Mouse (Mus musculus): ENCODE data around the gene Chd9. TPM values are rescaled to one million over a fixed set of nuclear protein-coding genes. Genes with fewer than 3 reads are reported as not detected.

The Chd9 gene
- polyA plus RNA-seq, 1 experiment from 2014 or later = 25.3 TPM

DNA sequence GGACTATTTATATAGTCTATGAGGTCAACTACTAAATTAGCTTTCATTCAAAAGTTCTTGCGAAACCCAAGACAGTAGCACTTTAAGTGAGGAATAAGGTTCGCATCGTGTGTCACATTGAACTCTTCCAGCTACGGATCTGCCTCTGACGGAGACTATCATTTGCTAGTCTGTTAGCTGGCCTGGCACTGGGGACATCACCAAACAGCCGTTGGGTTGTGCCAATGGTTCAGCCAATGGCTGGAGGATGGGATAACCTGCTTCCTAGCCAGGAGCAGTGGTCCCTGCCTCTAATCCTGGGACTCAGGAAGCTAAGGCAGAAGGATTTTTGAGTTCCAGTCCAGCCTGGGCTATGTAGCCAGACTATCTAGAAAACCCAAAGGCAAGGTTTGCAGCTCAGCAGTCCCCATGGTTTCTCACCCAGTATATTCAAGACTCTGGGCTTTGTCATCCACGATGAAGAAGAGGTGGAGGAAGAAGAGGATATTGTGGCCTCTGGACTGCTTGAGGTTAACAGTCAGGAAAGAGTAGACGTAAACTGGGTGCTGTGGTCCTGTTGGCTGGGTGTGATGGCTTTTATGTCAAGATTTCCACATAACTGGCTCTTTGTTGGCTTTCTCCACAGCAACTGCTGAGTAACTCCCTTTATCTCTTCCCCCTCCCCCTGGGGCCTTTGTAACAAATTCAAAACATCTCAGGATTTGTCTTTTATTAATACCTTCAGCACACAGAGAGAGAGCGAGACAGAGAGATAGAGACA is 8.4 kb upstream of the Chd9 start:
- Histone ChIP-seq H3K9ac (ENCODE audit: low read depth, low read length) (no peak overlapping the region), H3K9me3 (ENCODE audit: control insufficient read depth, low read length) (no peaks in the 10 kb centered on the region), H3K27me3 (replicated peaks; ENCODE audit: control insufficient read depth, insufficient read depth, low read length) (no peaks in the 10 kb centered on the region), H3K4me3 (ENCODE audit: low read depth, low read length) (no peak overlapping the region), H3K4me1 (replicated peaks; ENCODE audit: control insufficient read depth, insufficient read depth, low read length) (no peaks in the 10 kb centered on the region), H3K36me3 (ENCODE audit: control insufficient read depth, insufficient read depth, low read length) (no peaks in the 10 kb centered on the region), H3K27ac (ENCODE audit: low read depth, low read length) (no peak overlapping the region), H3K4me2 (no peak overlapping the region)
- DNase-seq (ENCODE audit: low spot score) (no peak), ATAC-seq (replicated peaks; ENCODE audit: low FRiP score) (no peak)
- WGBS = 76% methylated on average over 9 of the region's 9 CpGs

DNA sequence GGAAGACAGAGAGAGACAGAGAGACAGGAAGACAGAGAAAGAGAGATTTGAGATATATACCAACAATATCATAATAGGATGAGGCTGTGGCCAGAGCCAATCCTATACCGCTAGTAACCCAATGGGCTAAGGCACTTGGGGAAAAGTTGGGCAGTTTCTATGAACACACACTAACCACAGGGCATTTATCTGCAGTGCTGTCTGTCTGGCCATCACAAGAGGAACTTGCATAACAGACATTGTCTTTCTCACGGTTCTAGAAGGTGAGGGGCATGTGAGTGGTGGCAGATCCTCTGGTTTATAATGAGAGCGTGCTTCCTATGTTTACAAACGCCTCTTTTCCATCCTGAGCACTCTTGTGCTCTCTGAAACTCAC is 7.8 kb upstream of the Chd9 start:
- Histone ChIP-seq H3K36me3 (ENCODE audit: control insufficient read depth, insufficient read depth, low read length) (no peaks in the 10 kb centered on the region), H3K27me3 (replicated peaks; ENCODE audit: control insufficient read depth, insufficient read depth, low read length) (no peaks in the 10 kb centered on the region), H3K27ac (ENCODE audit: low read depth, low read length) (no peak overlapping the region), H3K4me1 (replicated peaks; ENCODE audit: control insufficient read depth, insufficient read depth, low read length) (no peaks in the 10 kb centered on the region), H3K9ac (ENCODE audit: low read depth, low read length) (no peak overlapping the region), H3K4me2 (no peak overlapping the region), H3K4me3 (ENCODE audit: low read depth, low read length) (no peak overlapping the region), H3K9me3 (ENCODE audit: control insufficient read depth, low read length) (no peaks in the 10 kb centered on the region)
- DNase-seq (ENCODE audit: low spot score) = no peak
- 49% methylated on average over 4 of the region's 4 CpGs for WGBS
- ATAC-seq (replicated peaks; ENCODE audit: low FRiP score) = no peak

DNA sequence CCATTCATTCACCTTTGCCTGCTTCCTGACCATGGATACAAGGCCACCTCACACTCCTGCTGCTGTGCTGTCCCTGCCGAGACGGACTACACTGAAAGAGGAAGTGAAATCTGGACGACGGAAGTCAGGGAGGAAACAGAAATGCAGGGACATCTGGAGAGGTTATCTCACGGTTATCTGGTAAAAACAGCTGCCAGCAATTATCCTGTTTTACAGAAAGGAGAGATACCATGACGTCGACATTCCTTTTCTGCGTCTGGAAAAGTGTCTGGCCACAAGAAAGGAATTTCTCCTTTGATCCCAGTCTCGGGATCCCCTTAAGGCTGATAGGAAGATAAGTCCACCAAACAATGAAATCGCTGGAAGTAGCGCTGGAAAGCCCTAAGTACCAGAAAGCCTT is 5.7 kb upstream of the Chd9 start:
- Histone ChIP-seq H3K36me3 (ENCODE audit: control insufficient read depth, insufficient read depth, low read length) (no peaks in the 10 kb centered on the region), H3K4me2 (peak overlapping the region; percentile 22; the same call in 1 of the 2 replicates), H3K27me3 (replicated peaks; ENCODE audit: control insufficient read depth, insufficient read depth, low read length) (no peaks in the 10 kb centered on the region), H3K9me3 (ENCODE audit: control insufficient read depth, low read length) (no peaks in the 10 kb centered on the region), H3K9ac (ENCODE audit: low read depth, low read length) (no peak overlapping the region), H3K27ac (ENCODE audit: low read depth, low read length) (no peak overlapping the region), H3K4me1 (replicated peaks; ENCODE audit: control insufficient read depth, insufficient read depth, low read length) (no peaks in the 10 kb centered on the region), H3K4me3 (ENCODE audit: low read depth, low read length) (no peak overlapping the region)
- ATAC-seq (replicated peaks; ENCODE audit: low FRiP score) (0 out of 2 replicates have a peak, but pooled peaks have one; percentile 20), DNase-seq (ENCODE audit: low spot score) (no peak)
- WGBS = 12% methylated on average over 11 of the region's 11 CpGs

DNA sequence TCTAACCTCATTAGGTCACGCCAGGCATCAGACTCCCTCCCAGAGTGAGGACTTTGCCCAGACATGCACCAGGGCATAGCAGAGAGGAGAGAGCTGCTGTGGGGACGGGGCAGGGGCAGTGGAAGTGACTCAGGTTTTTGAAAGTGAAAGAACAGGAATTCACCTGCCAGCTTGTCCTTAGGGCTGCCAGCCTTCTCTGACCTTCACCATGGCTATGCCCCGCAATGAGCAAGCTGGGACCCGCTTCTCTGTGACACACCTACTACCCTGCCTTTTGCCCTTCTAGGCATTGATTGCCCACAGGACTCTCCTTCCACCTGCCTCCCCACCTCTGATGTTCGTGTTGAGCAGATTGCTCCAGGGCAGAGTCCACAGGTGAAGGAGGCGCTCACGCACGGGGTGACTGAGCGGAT is 2.7 kb upstream of the Chd9 start:
- no peaks in the 10 kb centered on the region for H3K36me3 ChIP-seq (ENCODE audit: control insufficient read depth, insufficient read depth, low read length)

DNA sequence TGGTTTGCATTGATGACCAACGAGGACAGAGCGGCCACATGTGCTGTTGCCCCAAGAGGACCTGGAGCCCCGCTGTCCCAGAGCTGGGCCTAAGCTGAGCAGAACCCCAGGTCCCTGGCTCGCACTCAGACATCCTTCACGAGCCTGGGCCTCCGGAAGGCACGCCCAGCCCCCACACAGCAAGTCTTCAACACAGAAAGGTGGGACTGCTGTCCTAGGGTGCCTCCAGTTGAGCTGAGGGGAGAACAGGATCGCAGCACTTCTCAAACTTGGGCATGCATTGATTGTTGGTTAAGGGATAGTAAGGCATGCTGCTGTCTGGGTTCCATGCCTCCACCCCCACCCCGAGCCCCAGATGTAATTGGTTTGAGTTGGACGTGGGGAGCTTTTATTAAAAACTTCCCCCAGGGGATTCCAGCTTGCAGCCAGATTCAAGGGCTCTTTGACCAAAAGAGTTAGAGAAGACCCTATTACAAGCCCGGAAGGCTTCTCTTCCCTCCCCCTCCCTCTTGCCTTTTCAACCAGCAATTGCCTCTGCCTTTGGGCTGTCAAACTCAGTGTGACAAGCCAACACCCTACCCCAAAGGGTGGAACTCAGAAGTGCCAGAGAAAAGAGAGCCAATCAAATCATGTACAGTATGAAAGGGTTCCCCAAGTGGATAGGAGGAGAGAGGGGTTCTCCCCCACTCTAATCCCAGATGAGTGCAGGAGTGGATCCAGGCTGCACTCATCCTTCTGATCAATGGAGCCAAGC is 1.0 kb downstream of the Chd9 start:
- Histone ChIP-seq H3K9me3 (ENCODE audit: control insufficient read depth, low read length) (no peaks in the 10 kb centered on the region), H3K4me1 (replicated peaks; ENCODE audit: control insufficient read depth, insufficient read depth, low read length) (peaks cover 20% of the 10 kb centered on the region), H3K27me3 (replicated peaks; ENCODE audit: control insufficient read depth, insufficient read depth, low read length) (no peaks in the 10 kb centered on the region), H3K4me3 (ENCODE audit: low read depth, low read length) (peak overlapping the region; percentile 60), H3K4me2 (peak overlapping the region; percentile 89), H3K36me3 (ENCODE audit: control insufficient read depth, insufficient read depth, low read length) (no peaks in the 10 kb centered on the region), H3K27ac (ENCODE audit: low read depth, low read length) (no peak overlapping the region; the same call in 1 of the 2 replicates), H3K9ac (ENCODE audit: low read depth, low read length) (peak overlapping the region; percentile 67)
- ATAC-seq (replicated peaks; ENCODE audit: low FRiP score) = peak; percentile 56
- DNase-seq (ENCODE audit: low spot score) = no peak
- WGBS = 6% methylated on average over 11 of the region's 11 CpGs

More for the DNA sequence above, 2.7 kb upstream of the Chd9 start:
- 67% methylated on average over 9 of the region's 9 CpGs for WGBS
- Histone ChIP-seq H3K9ac (ENCODE audit: low read depth, low read length) (no peak overlapping the region), H3K4me3 (ENCODE audit: low read depth, low read length) (no peak overlapping the region), H3K27ac (ENCODE audit: low read depth, low read length) (no peak overlapping the region), H3K4me2 (no peak overlapping the region), H3K9me3 (ENCODE audit: control insufficient read depth, low read length) (no peaks in the 10 kb centered on the region), H3K4me1 (replicated peaks; ENCODE audit: control insufficient read depth, insufficient read depth, low read length) (peaks cover 14% of the 10 kb centered on the region), H3K27me3 (replicated peaks; ENCODE audit: control insufficient read depth, insufficient read depth, low read length) (no peaks in the 10 kb centered on the region)
- ATAC-seq (replicated peaks; ENCODE audit: low FRiP score) (no peak), DNase-seq (ENCODE audit: low spot score) (no peak)

DNA sequence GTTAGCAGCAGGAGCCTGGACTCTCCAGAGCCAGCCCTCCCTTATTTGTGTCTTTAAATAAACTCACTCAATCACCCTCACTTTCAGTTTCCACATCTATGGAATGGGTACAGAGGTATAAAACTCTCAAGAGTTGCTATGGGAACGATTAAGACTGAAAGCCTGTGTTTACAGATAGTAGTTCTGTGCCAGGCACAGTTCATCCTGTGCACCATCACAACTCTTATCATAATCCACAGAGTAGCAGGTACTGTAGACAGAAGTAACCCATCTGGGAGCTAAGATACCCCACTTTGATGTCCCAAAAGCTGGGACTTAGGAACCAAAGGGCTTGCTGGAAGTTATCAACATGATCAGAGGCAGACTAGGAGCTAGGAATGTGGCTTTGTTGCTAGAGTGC is 1.7 kb downstream of the Chd9 start:
- Histone ChIP-seq H3K9me3 (ENCODE audit: control insufficient read depth, low read length) (no peaks in the 10 kb centered on the region), H3K4me1 (replicated peaks; ENCODE audit: control insufficient read depth, insufficient read depth, low read length) (peaks cover 20% of the 10 kb centered on the region), H3K4me3 (ENCODE audit: low read depth, low read length) (no peak overlapping the region), H3K36me3 (ENCODE audit: control insufficient read depth, insufficient read depth, low read length) (no peaks in the 10 kb centered on the region), H3K27ac (ENCODE audit: low read depth, low read length) (no peak overlapping the region), H3K27me3 (replicated peaks; ENCODE audit: control insufficient read depth, insufficient read depth, low read length) (no peaks in the 10 kb centered on the region), H3K4me2 (no peak overlapping the region), H3K9ac (ENCODE audit: low read depth, low read length) (no peak overlapping the region)
- DNase-seq (ENCODE audit: low spot score) (no peak), ATAC-seq (replicated peaks; ENCODE audit: low FRiP score) (peak; percentile 34)
- WGBS = 47% methylated on average over 1 of the region's 1 CpGs

DNA sequence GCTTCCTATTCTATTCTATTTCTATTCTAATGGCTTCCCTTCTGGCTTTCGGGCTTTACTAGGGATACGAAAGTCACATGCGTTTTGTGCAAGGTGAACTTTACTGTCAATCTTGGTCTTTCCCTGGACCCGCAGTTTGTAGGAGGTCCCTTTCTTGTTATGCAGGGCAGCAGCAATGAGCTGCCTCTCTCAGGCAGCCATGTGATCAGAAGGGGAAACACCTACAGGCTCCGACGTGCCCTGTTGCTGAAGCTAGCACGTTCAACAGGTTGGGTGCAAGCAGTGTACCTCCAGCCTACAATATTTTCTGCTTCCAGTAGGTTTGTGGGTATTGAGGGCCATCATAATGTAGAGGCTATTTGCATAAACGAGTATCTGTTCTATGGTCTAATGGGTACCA is 2.8 kb downstream of the Chd9 start:
- Histone ChIP-seq H3K9me3 (ENCODE audit: control insufficient read depth, low read length) (no peaks in the 10 kb centered on the region), H3K27ac (ENCODE audit: low read depth, low read length) (no peak overlapping the region), H3K9ac (ENCODE audit: low read depth, low read length) (no peak overlapping the region), H3K4me3 (ENCODE audit: low read depth, low read length) (no peak overlapping the region), H3K4me2 (no peak overlapping the region), H3K36me3 (ENCODE audit: control insufficient read depth, insufficient read depth, low read length) (no peaks in the 10 kb centered on the region), H3K27me3 (replicated peaks; ENCODE audit: control insufficient read depth, insufficient read depth, low read length) (no peaks in the 10 kb centered on the region), H3K4me1 (replicated peaks; ENCODE audit: control insufficient read depth, insufficient read depth, low read length) (peaks cover 20% of the 10 kb centered on the region)
- ATAC-seq (replicated peaks; ENCODE audit: low FRiP score) = no peak
- DNase-seq (ENCODE audit: low spot score) = no peak
- WGBS = 69% methylated on average over 8 of the region's 8 CpGs

DNA sequence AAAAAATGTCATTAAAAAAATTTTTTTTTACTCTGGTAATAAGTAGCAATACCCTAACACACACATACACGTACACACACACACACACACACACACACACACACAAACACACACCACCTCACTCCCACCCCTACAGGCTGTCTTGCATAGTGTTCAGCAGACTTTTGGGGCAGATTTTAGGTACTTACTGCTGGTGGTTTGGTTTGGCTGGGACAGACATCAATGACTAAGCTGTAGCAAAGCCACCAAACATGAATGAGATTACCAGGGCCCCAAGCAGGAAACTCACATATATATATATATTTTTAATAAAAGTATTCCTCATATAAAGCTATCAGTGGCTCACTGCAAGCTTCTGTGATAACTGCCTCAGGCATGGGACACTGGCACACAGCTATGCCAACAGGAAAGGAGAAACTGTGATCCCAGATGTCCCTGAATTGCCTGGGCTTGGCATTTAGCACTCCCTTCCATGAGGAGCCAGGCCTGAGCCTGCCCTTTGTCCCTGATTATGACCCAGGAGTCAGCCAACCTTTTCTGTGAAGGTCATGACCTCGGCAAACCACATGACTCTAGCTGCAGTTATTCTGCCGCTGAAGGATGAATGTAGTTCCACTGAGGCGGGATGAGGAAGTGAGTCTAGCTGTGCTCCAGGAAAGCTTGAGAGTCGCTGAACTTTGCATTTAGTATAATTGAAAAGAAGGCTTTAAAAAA is 4.6 kb downstream of the Chd9 start:
- Histone ChIP-seq H3K27me3 (replicated peaks; ENCODE audit: control insufficient read depth, insufficient read depth, low read length) (no peaks in the 10 kb centered on the region), H3K27ac (ENCODE audit: low read depth, low read length) (no peak overlapping the region), H3K4me3 (ENCODE audit: low read depth, low read length) (no peak overlapping the region), H3K4me2 (no peak overlapping the region), H3K9ac (ENCODE audit: low read depth, low read length) (no peak overlapping the region), H3K4me1 (replicated peaks; ENCODE audit: control insufficient read depth, insufficient read depth, low read length) (peaks cover 20% of the 10 kb centered on the region), H3K36me3 (ENCODE audit: control insufficient read depth, insufficient read depth, low read length) (no peaks in the 10 kb centered on the region), H3K9me3 (ENCODE audit: control insufficient read depth, low read length) (no peaks in the 10 kb centered on the region)
- no peak for DNase-seq (ENCODE audit: low spot score)
- WGBS = 50% methylated on average over 5 of the region's 5 CpGs
- no peak for ATAC-seq (replicated peaks; ENCODE audit: low FRiP score)
